Mouse (Mus musculus) left cerebral cortex, adult 2 months (tissue): Measurements from ENCODE around the gene Mipol1. TPM values are rescaled to one million over a fixed set of nuclear protein-coding genes. Genes with fewer than 3 reads are reported as not detected.

Source experiments
- DNase-seq, 2 experiments: peaks; one replicate each; pipeline ENCODE4 v3.0.0; 2021 to 2022; ENCODE audit warnings: low spot score in 2 of 2, mixed read lengths in 1 of 2; ENCODE audit errors: extremely low spot score in 1 of 2
- H3K27ac ChIP-seq: fragments of 200-600 bp; 2 replicates; pipeline ENCODE4 v1.8.1; 2022
- H3K4me3 ChIP-seq: fragments of 200-600 bp; 2 replicates; pipeline ENCODE4 v1.8.1; 2022
- CTCF ChIP-seq: fragments of 200-600 bp; IDR thresholded peaks from 2 replicates; pipeline ENCODE4 v1.8.1; 2022; ENCODE audit warnings: antibody characterized with exemption, mild to moderate bottlenecking, moderate library complexity
- intact Hi-C: fragments of 180-260 bp; cut with DNase I; formaldehyde crosslinking; loops from one replicate; pipeline ENCODE4 v1.15.1; 2025
- total RNA-seq, 2 experiments: library from RNA; stranded (reverse); gene quantifications; 2 replicates each; pipeline ENCODE4 v1.2.3; 2021

Mipol1 gene
- total RNA-seq, 2 experiments from 2014 or later: 5.4 to 6.4 TPM

DNA sequence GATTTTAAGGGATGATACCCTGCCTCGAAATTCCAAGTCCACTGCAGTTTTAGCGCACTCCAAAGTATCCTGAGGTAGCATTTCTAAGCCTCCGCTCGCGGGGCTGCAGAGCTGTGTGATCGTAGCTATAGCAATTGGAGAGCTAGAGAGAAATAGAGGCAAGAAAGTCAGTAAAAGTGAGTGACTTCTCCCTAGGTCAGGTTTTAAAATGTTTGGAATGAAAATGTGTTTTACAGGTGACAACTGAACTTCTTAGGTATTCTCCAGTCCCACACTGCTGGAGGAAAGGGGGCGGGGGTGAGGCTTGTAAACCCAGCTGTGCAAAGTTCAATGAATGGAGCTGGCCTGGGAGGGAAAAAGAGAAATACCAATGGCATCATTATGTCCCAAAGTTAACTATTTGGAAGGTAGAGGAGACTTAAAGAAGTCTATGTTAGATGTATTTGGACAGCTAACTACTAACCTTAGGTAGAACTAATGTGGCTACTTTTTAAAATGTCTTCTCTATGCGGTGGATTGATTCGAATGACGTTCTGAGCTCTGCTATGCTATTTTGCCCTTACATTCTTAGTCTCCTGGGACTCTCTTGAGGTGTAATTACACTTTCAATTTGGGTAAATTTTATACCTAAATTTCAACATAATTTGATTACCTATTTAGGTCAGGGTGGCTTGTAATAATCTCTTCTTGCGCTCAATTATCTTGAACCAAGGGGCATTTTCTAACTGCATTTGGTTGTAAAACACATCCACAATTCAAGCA lies 306.9 kb downstream of the Mipol1 start:
- intact Hi-C loops: loop anchor here (5.0 kb wide), 2 partner anchors 1000 to 1025 kb away; partner anchors contain the start of gene Nkx2-1
- no peak for DNase-seq
- H3K27ac ChIP-seq: no peak overlapping the region

DNA sequence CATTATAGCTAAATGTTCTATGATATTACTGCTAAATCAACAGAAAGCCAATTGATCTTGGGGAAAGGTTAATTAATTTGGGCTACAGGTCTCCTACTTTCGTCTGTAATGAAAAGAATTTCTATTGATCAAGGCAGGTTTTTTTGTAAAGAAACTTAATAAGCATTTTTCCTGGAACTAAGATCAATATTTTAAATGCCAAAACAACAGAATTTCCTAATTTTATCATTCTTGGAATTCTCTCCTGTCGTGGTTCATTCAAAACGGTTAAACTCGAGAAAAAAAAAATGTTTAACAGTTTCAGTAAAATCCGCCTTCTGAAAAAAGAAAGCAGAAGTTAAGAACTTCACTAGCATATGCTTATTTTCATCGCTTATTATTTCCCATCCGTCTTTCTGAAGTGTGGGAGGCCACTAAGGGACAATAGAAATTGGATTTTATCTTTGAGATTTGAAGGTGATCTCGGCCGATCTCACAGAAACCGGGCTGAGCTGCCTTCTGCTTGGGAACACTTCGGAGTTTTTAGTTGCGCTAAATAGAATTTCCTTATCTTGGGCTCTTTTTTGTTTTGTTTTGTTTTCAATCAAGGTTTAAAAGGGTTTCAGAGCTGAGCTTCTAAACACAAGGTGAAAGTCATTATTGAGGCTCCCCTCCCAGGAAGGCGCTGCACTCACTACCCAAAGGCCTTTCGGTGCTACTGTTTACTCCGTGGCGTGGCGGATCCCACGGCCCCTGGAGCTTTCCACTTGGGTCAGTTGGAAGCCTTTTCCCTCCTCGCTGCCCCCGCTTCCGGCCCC lies 307.8 kb downstream of the Mipol1 start:
- no peak for TF ChIP-seq CTCF
- intact Hi-C loops: loop anchor here (5.0 kb wide), 2 partner anchors 1001 to 1026 kb away; partner anchors contain the start of gene Nkx2-1
- H3K4me3 ChIP-seq: no peak overlapping the region
- no peak for DNase-seq
- no peak overlapping the region for H3K27ac ChIP-seq

More for the DNA sequence above, 306.9 kb downstream of the Mipol1 start:
- TF ChIP-seq CTCF: no peak
- H3K4me3 ChIP-seq: no peak overlapping the region

DNA sequence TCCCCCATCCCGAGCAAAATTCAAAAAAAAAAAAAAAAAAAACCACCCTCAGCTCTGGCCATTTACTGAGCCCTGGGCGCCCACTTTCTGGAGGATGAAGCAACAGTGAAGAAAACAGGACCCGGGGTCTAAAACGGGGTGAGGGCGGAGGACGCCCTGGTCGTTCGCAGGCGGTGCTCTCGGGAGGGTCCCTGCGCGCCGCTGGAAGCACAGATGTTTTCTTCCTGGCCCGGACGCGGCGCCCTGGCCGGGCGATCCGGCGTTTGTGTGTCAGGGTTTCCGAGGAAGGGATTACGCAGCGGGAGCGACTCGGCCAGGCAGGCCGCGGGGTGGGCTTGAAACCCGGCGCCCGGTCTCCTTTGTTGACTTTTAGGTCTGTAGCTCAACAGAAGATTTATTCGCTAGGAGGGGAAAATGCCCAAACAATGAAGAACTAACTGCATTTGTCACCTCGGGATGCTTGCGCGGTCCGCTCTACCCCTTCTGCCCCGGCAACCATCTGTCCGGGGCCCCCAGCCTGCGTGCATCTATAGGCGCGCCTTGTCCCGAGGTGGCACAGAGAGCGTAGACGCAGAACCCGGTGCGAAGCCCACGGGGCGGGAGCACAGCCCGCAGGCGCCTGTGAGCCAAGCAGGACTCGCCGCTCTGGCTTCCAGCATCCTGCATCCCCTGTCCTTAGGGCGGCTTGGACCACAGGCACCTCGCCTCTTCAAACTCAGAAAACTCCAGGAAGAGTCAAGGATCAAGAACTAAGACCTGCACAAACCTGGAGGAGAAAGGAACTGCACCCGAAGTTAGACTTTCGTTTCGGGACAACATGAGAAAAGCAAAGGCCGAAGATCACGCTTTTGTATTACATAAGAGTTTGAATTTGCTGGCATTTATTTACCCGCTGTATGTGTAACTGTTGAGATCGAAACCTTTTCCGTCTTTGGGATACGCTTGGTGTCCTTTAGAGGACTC lies 308.6 kb downstream of the Mipol1 start:
- intact Hi-C loops: loop anchor here (5.0 kb wide), 2 partner anchors 1002 to 1027 kb away; partner anchors contain the start of gene Nkx2-1
- H3K27ac ChIP-seq: no peak overlapping the region
- no peak for DNase-seq
- no peak overlapping the region for H3K4me3 ChIP-seq
- no peak for TF ChIP-seq CTCF

DNA sequence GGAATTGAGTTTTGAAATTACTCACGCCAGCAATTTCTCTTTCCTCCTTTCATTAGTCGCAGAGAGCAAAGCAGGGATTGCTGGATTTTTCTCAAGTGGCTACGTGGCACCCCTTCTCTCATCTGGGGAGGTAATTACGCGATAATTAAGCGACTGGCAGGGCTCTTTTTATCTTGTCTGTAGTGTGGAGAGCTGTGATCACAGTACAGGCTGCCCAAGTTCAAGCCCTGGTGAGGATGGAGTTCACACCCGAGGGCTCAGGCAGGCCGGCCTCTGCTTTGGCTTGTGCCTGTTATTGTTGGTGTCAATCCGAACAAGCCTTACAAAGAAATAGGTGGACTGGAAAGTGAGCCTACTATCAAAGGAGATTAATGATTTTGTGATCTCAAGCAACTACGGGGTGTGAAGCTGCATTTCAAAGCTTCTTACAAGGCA lies 309.3 kb downstream of the Mipol1 start:
- no peak for TF ChIP-seq CTCF
- no peak overlapping the region for H3K27ac ChIP-seq
- DNase-seq: no peak
- intact Hi-C loops: loop anchor here (5.0 kb wide), 2 partner anchors 1002 to 1027 kb away; partner anchors contain the start of gene Nkx2-1
- no peak overlapping the region for H3K4me3 ChIP-seq

DNA sequence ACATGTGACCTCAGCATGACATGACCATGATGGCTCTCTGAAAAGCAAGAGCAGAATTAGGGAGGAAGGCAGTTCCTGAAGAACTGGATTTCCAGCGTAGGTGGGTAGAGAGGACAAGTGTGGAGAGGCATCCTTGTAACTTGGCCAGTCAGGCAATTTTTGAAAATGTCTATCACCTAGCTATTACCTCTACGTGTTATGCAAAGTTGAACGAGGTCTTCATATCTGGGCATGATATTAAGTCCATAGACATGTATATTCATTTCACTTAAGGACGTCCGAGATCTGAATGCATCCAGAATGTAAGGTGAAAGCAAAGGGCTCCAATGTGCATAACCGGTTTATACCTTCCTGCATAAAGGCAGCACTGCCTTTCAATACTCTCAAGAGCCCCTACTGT lies 310.9 kb downstream of the Mipol1 start:
- Histone ChIP-seq H3K4me3 (no peak overlapping the region), H3K27ac (no peak overlapping the region)
- TF ChIP-seq CTCF: no peak
- intact Hi-C loops: loop anchor here (5.0 to 10.0 kb wide), 3 partner anchors 256 to 929 kb away; partner anchors contain the start of gene Nkx2-9
- no peak for DNase-seq

DNA sequence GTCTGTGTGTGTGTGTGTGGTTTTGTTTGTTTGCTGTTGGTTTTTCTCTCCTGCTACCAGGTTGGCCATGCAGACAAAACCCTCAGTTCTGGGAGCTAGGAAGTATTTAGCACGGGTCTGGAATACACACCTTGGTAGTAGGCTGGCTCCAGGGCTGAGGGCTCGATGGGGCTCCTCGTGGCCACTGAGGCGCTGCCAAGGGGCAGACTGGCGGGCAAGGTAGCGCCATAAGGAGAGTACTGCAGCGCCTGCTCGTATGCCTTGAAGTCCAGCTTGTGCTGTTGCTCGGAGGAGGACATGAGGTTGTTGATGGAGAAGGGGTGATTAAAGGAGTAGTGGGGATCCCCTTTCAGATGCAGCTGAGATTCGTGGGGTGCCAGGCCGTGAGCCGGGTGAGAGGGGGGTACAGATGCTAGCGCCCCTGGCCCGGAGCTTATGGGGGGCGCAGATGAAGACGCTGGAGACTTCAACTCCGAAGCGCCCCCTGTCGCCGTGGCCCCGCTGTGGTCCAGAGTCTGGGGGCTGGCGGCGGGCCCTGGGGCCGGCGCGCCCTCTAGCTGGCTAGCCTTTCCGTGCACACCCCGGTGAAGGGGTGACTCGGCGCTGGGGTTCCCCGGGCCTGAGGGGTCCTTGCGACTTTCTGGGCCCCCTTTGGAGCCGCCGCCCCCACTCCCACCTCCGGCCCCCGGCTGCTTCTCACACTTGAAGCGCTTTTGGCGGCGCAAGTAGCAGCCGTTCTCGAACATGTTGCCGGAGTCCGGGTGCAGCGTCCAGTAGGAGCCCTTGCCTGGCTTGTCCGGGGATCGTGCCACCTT lies 311.9 kb downstream of the Mipol1 start:
- intact Hi-C loops: loop anchor here (5.0 to 10.0 kb wide), 3 partner anchors 257 to 930 kb away; partner anchors contain the start of gene Nkx2-9
- no peak for DNase-seq
- H3K27ac ChIP-seq: no peak overlapping the region
- no peak; the same call in 1 of the 2 replicates for TF ChIP-seq CTCF
- H3K4me3 ChIP-seq: no peak overlapping the region

DNA sequence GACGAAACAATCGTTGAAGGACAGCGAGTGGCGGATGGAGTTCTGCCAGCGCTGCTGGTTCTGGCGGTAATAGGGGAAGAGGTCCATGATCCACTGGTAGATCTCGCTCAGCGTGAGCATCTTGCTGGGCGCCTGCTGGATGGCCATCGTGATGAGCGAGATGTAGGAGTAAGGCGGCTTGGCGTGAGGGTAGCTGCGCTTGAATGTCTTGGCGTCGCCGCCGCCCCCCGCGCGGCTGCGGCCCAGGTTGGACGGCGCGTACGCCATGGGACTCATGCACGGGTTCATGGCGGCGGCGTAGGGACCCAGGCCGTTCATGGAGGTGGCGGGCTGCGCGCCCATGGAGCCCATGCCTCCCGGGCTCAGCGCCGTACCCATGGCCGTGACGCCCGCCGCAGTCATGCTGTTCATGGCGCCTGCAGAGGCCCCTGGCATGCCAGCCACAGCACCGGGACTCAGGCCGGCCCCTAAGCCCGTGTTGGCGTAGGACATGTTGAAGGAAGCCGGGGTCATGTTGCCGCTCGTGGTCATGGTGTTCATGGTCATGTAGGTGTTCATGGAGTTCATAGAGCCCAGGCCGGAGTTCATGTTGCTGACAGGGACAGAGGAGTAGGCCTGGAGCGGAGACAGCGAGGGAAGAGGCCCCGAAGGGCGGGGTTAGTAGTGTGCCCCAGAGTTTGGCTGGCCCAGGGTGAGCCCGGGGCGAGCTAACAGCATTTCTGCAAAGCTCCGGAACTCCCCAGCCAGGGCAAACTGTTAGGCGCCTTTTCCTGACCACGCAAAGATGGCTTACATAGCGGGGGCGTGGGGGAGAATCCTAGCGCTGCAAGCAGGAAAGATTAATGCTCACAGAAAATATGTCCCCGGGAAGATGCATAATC lies 312.8 kb downstream of the Mipol1 start:
- intact Hi-C loops: loop anchor here (5.0 to 10.0 kb wide), 3 partner anchors 258 to 931 kb away; partner anchors contain the start of gene Nkx2-9
- no peak for TF ChIP-seq CTCF
- H3K27ac ChIP-seq: no peak overlapping the region
- H3K4me3 ChIP-seq: no peak overlapping the region
- no peak for DNase-seq

DNA sequence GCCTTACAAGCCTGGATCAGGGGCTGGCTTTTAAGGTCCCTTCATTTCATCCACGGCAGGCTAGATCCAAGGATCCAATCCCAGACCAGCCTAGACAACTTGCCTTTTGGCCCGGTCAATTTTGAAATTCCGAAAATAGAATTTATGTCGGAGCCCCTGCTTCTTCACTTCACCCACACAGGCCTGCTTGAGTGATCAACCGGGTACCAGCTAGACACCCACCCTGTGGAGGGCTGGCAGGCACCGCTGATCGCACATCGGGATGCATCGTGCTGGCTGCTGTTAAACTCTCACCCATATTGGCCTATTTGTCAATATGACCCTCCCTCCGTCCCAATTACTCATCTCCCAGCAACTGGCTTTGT lies 313.4 kb downstream of the Mipol1 start:
- no peak for TF ChIP-seq CTCF
- Histone ChIP-seq H3K27ac (no peak overlapping the region), H3K4me3 (no peak overlapping the region)
- intact Hi-C loops: loop anchor here (5.0 to 10.0 kb wide), 3 partner anchors 259 to 931 kb away; partner anchors contain the start of gene Nkx2-9
- DNase-seq: no peak

DNA sequence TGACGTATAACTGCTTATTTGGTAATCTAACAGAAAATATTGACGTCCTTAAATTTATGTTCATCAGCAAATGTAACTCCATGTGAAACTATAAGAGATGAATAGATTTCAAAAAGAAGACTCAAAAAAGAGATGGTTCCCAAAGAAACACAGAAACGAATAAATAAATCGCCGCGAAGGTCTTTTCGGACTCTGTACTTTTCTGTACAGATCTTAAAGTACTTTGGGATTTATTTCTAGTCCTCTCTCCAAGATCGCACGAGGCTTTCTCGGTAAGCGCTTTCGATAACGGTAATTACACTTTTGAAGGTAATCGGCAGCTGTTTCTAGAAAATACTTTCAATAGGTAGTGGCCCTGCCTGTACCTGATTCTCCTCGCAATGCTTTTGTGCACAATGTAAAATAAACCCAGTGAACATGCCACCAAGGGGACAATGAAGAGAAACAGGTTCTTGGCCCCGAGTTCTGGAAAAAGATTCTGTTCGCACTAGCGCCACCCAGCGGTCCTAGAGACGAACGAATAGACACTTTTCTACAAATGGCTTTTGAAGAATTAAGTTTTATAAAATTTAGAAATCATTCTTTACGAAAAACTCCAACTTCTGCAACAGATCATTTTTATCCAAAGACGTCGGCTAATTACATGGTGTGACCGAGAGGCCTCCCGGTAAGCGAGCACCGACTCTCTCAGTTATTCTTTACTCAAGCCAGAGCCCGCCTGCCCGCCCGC lies 314.6 kb downstream of the Mipol1 start:
- no peak overlapping the region for H3K4me3 ChIP-seq
- H3K27ac ChIP-seq: no peak overlapping the region
- intact Hi-C loops: loop anchor here (5.0 to 10.0 kb wide), 5 partner anchors 260 to 1013 kb away; partner anchors contain the start of genes Nkx2-9 and Pax9
- TF ChIP-seq CTCF: peak; percentile 42
- DNase-seq: no peak
